Mouse (Mus musculus) forebrain, embryonic 14.5 days (tissue): ENCODE results near the gene 1700020L24Rik. TPM values are rescaled to one million over a fixed set of nuclear protein-coding genes. Genes with fewer than 3 reads are reported as not detected.

Source experiments
- ATAC-seq: fragments of 200-750 bp; cut with Nextera tagmentation; 2 replicates; pipeline ENCODE4 v1.8.0; 2017; ENCODE audit warnings: mild to moderate bottlenecking, moderate library complexity
- DNase-seq: peaks from one replicate; pipeline ENCODE4 v3.0.0-alpha.2; 2015; ENCODE audit warnings: low spot score
- H3K27ac ChIP-seq: fragments of 300-500 bp; sonication (generic); 2 replicates; pipeline ENCODE4 v1.5.1; 2014; ENCODE audit warnings: low read depth, mild to moderate bottlenecking, control low read depth, low read length, moderate library complexity
- H3K27me3 ChIP-seq: fragments of 300-500 bp; sonication (generic); replicated peaks from 2 replicates; pipeline ENCODE4 v1.6.1; 2014; ENCODE audit warnings: low read length, control low read depth, mixed read lengths; ENCODE audit not compliant: control insufficient read depth, insufficient read depth
- H3K36me3 ChIP-seq: fragments of 300-500 bp; sonication (generic); 2 replicates; pipeline ENCODE4 v1.6.1; 2014; ENCODE audit warnings: low read length, control low read depth; ENCODE audit not compliant: control insufficient read depth, insufficient read depth
- H3K4me1 ChIP-seq: fragments of 300-500 bp; sonication (generic); 2 replicates; pipeline ENCODE4 v1.6.1; 2014; ENCODE audit warnings: antibody characterized with exemption, low read length, control low read depth; ENCODE audit not compliant: control insufficient read depth, insufficient read depth
- H3K4me2 ChIP-seq: fragments of 300-500 bp; sonication (generic); 2 replicates; pipeline ENCODE4 v1.6.1; 2014; ENCODE audit warnings: mild to moderate bottlenecking, control low read depth, low read length
- H3K4me3 ChIP-seq: fragments of 300-500 bp; sonication (generic); 2 replicates; pipeline ENCODE4 v1.5.1; 2014; ENCODE audit warnings: low read depth, low read length, control low read depth
- H3K9ac ChIP-seq: fragments of 300-500 bp; sonication (generic); 2 replicates; pipeline ENCODE4 v1.6.1; 2014; ENCODE audit warnings: mild to moderate bottlenecking, low read length, control low read depth, moderate library complexity
- H3K9me3 ChIP-seq: fragments of 300-500 bp; sonication (generic); replicated peaks from 2 replicates; pipeline ENCODE4 v1.6.1; 2016; ENCODE audit warnings: low read length, control low read depth, mixed read lengths; ENCODE audit not compliant: control insufficient read depth
- WGBS: fragments of 180-500 bp; shearing (Covaris S2); extraction: QIAGEN DNeasy Blood & Tissue Kit; methylation state at CpG from one replicate; pipeline ENCODE4 v1.1.7; 2014; 5-methylcytosine and 5-hydroxymethylcytosine counted together
- polyA plus RNA-seq: library from polyadenylated mRNA; unstranded; fragments of >200 nt; fragmentation: Nextera tagmentation; extraction: Ambion mirVana; gene quantifications from 2 replicates; pipeline ENCODE4 v1.2.1, GENCODE M21; 2014

The 1700020L24Rik gene
- polyA plus RNA-seq, 1 experiment from 2014 or later, result 0.36 TPM

GRCm38 (mm10) chr11:83409792-83410291, 27.6 kb upstream of the 1700020L24Rik start:
- Histone ChIP-seq H3K4me3 (peak overlapping the region; percentile 87), H3K4me1 (peaks cover 6% of the 10 kb centered on the region), H3K9ac (peak overlapping the region; percentile 89), H3K9me3 (no peaks in the 10 kb centered on the region), H3K27ac (0 out of 2 replicates have a peak overlapping the region, but pooled peaks have one; percentile 39), H3K36me3 (no peaks in the 10 kb centered on the region), H3K4me2 (peak overlapping the region; percentile 59), H3K27me3 (0 out of 2 replicates have a peak, but pooled peaks cover 2% of the 10 kb centered on the region)
- 0% methylated on average over 22 of the region's 40 CpGs for WGBS
- DNase-seq (peak; percentile 14), ATAC-seq (peak; percentile 74)

GRCm38 (mm10) chr11:83410510-83410909, 27.0 kb upstream of the 1700020L24Rik start:
- no peak for ATAC-seq
- H3K4me3 ChIP-seq, result peak overlapping the region; percentile 87
- WGBS, result 33% methylated on average over 6 of the region's 6 CpGs

GRCm38 (mm10) chr11:83417080-83417479, 20.4 kb upstream of the 1700020L24Rik start:
- Histone ChIP-seq H3K9me3 (no peaks in the 10 kb centered on the region), H3K4me3 (no peak overlapping the region), H3K36me3 (no peaks in the 10 kb centered on the region), H3K9ac (no peak overlapping the region), H3K4me2 (no peak overlapping the region), H3K27me3 (peaks cover 20% of the 10 kb centered on the region), H3K27ac (no peak overlapping the region), H3K4me1 (no peaks in the 10 kb centered on the region)
- 9% methylated on average over 5 of the region's 5 CpGs for WGBS
- ATAC-seq (no peak), DNase-seq (peak; percentile 46)

More at GRCm38 (mm10) chr11:83410510-83410909, 27.0 kb upstream of the 1700020L24Rik start:
- Histone ChIP-seq H3K4me1 (peaks cover 6% of the 10 kb centered on the region), H3K4me2 (peak overlapping the region; percentile 59), H3K9me3 (no peaks in the 10 kb centered on the region), H3K9ac (peak overlapping the region; percentile 89), H3K27ac (no peak overlapping the region), H3K27me3 (0 out of 2 replicates have a peak, but pooled peaks cover 2% of the 10 kb centered on the region), H3K36me3 (no peaks in the 10 kb centered on the region)
- DNase-seq, result no peak

- no peaks in the 10 kb centered on the region for H3K9me3 ChIP-seq
- no peak for DNase-seq
- H3K4me1 ChIP-seq, result no peaks in the 10 kb centered on the region
- H3K9ac ChIP-seq, result no peak overlapping the region
- 75% methylated on average over 7 of the region's 7 CpGs for WGBS
- no peaks in the 10 kb centered on the region for H3K36me3 ChIP-seq
- H3K27ac ChIP-seq, result no peak overlapping the region
- H3K4me3 ChIP-seq, result no peak overlapping the region
- H3K27me3 ChIP-seq, result peaks cover 20% of the 10 kb centered on the region
- no peak overlapping the region for H3K4me2 ChIP-seq
- ATAC-seq, result no peak
Measured at GRCm38 (mm10) chr11:83417708-83418107, 19.8 kb upstream of the 1700020L24Rik start.

GRCm38 (mm10) chr11:83418566-83418965, 18.9 kb upstream of the 1700020L24Rik start:
- Histone ChIP-seq H3K27me3 (peaks cover 17% of the 10 kb centered on the region), H3K36me3 (no peaks in the 10 kb centered on the region), H3K4me1 (no peaks in the 10 kb centered on the region), H3K9ac (no peak overlapping the region), H3K4me3 (peak overlapping the region; percentile 11; the same call in 1 of the 2 replicates), H3K27ac (no peak overlapping the region), H3K9me3 (no peaks in the 10 kb centered on the region), H3K4me2 (peak overlapping the region; percentile 42)
- ATAC-seq (peak; percentile 84), DNase-seq (peak; percentile 68)
- 7% methylated on average over 38 of the region's 38 CpGs for WGBS

GRCm38 (mm10) chr11:83420338-83420737, 17.1 kb upstream of the 1700020L24Rik start:
- Histone ChIP-seq H3K4me1 (no peaks in the 10 kb centered on the region), H3K4me3 (no peak overlapping the region), H3K9me3 (no peaks in the 10 kb centered on the region), H3K27me3 (peaks cover 17% of the 10 kb centered on the region), H3K27ac (no peak overlapping the region), H3K36me3 (no peaks in the 10 kb centered on the region), H3K9ac (no peak overlapping the region), H3K4me2 (no peak overlapping the region)
- DNase-seq (no peak), ATAC-seq (no peak)
- WGBS, result 43% methylated on average over 4 of the region's 4 CpGs

- H3K4me3 ChIP-seq, result no peak overlapping the region
- H3K9ac ChIP-seq, result no peak overlapping the region
- H3K4me1 ChIP-seq, result no peaks in the 10 kb centered on the region
- H3K4me2 ChIP-seq, result no peak overlapping the region
- ATAC-seq, result no peak
- peaks cover 17% of the 10 kb centered on the region for H3K27me3 ChIP-seq
- no peaks in the 10 kb centered on the region for H3K9me3 ChIP-seq
- no peak overlapping the region for H3K27ac ChIP-seq
- H3K36me3 ChIP-seq, result no peaks in the 10 kb centered on the region
- 4% methylated on average over 9 of the region's 9 CpGs for WGBS
- DNase-seq, result peak; percentile 54
Measured at GRCm38 (mm10) chr11:83421305-83421704, 16.2 kb upstream of the 1700020L24Rik start.

- Histone ChIP-seq H3K9me3 (no peaks in the 10 kb centered on the region), H3K27ac (no peak overlapping the region), H3K4me1 (no peaks in the 10 kb centered on the region), H3K27me3 (peaks cover 8% of the 10 kb centered on the region; the same call in 1 of the 2 replicates), H3K9ac (no peak overlapping the region), H3K4me2 (no peak overlapping the region), H3K36me3 (no peaks in the 10 kb centered on the region), H3K4me3 (no peak overlapping the region)
- 7% methylated on average over 8 of the region's 8 CpGs for whole genome bisulfite sequencing
- DNase-seq (peak; percentile 81), ATAC-seq (peak; percentile 80)
Measured at GRCm38 (mm10) chr11:83424681-83425080, 12.8 kb upstream of the 1700020L24Rik start.

GRCm38 (mm10) chr11:83426964-83427363, 10.5 kb upstream of the 1700020L24Rik start:
- Histone ChIP-seq H3K4me2 (no peak overlapping the region), H3K36me3 (no peaks in the 10 kb centered on the region), H3K9ac (no peak overlapping the region; the same call in 1 of the 2 replicates), H3K27ac (no peak overlapping the region), H3K9me3 (no peaks in the 10 kb centered on the region), H3K4me1 (no peaks in the 10 kb centered on the region), H3K4me3 (no peak overlapping the region), H3K27me3 (peaks cover 4% of the 10 kb centered on the region; the same call in 1 of the 2 replicates)
- no peak for ATAC-seq
- no peak for DNase-seq
- WGBS, result 54% methylated on average over 17 of the region's 17 CpGs
